Mouse (Mus musculus): ENCODE data around the gene Hbs1l.

GRCm38 (mm10) chr10:21404822-21405221 is 109.0 kb downstream of the Hbs1l start:
- TF ChIP-seq CTCF (conservative IDR thresholded peaks at IDR 0.05; ENCODE audit: insufficient read depth, insufficient read length, low read depth, low read length), result no peak
- no peak for TF ChIP-seq POLR2A (IDR thresholded peaks at IDR 0.05; ENCODE audit: low read depth, low read length)

All from kidney, adult 2 months (tissue).